Mouse (Mus musculus) embryonic fibroblast, embryonic 13.5 days (primary cell): ENCODE data around the gene Btnl6. TPM values are rescaled to one million over a fixed set of nuclear protein-coding genes. Genes with fewer than 3 reads are reported as not detected.
"Not testable (repeated sequence)": the region's sequence is repeated elsewhere in the genome, so short reads cannot be mapped to it uniquely, and the experiment has no call there.

Source experiments
- H3K27ac ChIP-seq: 2 replicates; pipeline ENCODE4 v1.5.1; 2012; ENCODE audit warnings: low read length, control low read depth, inconsistent platforms; ENCODE audit not compliant: insufficient read depth
- H3K4me1 ChIP-seq: 2 replicates; pipeline ENCODE4 v1.6.1; 2011; ENCODE audit warnings: low read length; ENCODE audit not compliant: control insufficient read depth, insufficient read depth
- H3K4me3 ChIP-seq: 2 replicates; pipeline ENCODE4 v1.5.1; 2011; ENCODE audit warnings: mild to moderate bottlenecking, control low read depth, low read length; ENCODE audit not compliant: insufficient read depth
- CTCF ChIP-seq: IDR thresholded peaks from 2 replicates; pipeline ENCODE4 v1.5.1; 2011; ENCODE audit warnings: mild to moderate bottlenecking, control low read depth, low read length, moderate library complexity, borderline replicate concordance; ENCODE audit not compliant: insufficient read depth
- POLR2A ChIP-seq: IDR thresholded peaks from 2 replicates; pipeline ENCODE4 v1.6.1; 2011; ENCODE audit warnings: low read depth, mild to moderate bottlenecking, control low read depth, low read length, moderate library complexity
- polyA plus RNA-seq: library from polyadenylated mRNA; stranded (reverse); fragments of >200 nt; gene quantifications from 2 replicates; pipeline ENCODE4 v1.2.4, GENCODE M21; 2011; ENCODE audit warnings: low read depth; ENCODE audit not compliant: missing spikeins, insufficient read length

The Btnl6 gene
- polyA plus RNA-seq, 1 experiment: not detected

DNA sequence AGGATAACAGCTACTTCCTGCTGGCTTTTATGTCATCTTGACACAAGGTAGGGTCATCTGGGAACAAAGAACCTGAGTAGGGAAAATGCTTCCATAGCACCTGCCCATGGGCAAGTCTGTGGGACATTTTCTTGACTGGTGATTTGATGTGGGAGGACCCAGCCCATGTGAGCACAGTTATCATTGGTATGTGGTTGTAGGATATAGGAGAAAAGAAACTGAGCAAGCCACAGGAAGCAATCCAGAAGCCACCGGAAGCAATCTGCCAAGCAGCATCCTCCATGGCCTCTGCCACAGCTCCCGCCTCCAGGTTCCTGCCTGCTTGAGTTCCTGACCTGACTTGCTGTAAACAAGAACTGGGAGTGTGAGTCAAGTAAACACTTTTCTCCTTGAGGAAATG, 46.7 kb downstream of the Btnl6 start:
- no peak overlapping the region for H3K27ac ChIP-seq
- TF ChIP-seq POLR2A: no peak
- TF ChIP-seq CTCF: no peak
- H3K4me1 ChIP-seq: no peaks in the 10 kb centered on the region
- H3K4me3 ChIP-seq: no peak overlapping the region

- H3K27ac ChIP-seq, H3K4me1 ChIP-seq, H3K4me3 ChIP-seq: not testable (repeated sequence)
Observed at GRCm38 (mm10) chr17:34465906-34466305, 51.2 kb downstream of the Btnl6 start.

- H3K4me1 ChIP-seq: no peaks in the 10 kb centered on the region
- TF ChIP-seq CTCF (no peak), POLR2A (no peak)
- no peak overlapping the region for H3K27ac ChIP-seq
- H3K4me3 ChIP-seq: no peak overlapping the region
Observed at GRCm38 (mm10) chr17:34459255-34459654, 57.9 kb downstream of the Btnl6 start.

Other genes with a start within 250 kb of the Btnl6 start
- not detected in 2 replicates for gene H2-Aa, start 229.5 kb downstream of the Btnl6 start, polyA plus RNA-seq
- not detected in 2 replicates for gene H2-Eb1, start 211.5 kb downstream of the Btnl6 start, polyA plus RNA-seq
- gene H2-Eb2, start 191.7 kb downstream of the Btnl6 start, polyA plus RNA-seq: not detected in 2 replicates
- gene Btnl2, start 162.5 kb downstream of the Btnl6 start, polyA plus RNA-seq: not detected in 2 replicates
- not detected in 2 replicates for gene Btnl1, start 140.2 kb downstream of the Btnl6 start, polyA plus RNA-seq
- gene BC051142, start 118.5 kb downstream of the Btnl6 start, polyA plus RNA-seq: not detected in 2 replicates
- not detected in 2 replicates for gene Btnl4, start 40.0 kb downstream of the Btnl6 start, polyA plus RNA-seq
- gene Notch4, start 46.9 kb upstream of the Btnl6 start, polyA plus RNA-seq: 0.28 and 0.56 TPM in 2 replicates
- 0.99 and 1.0 TPM in 2 replicates for gene Gpsm3, start 72.5 kb upstream of the Btnl6 start, polyA plus RNA-seq
- gene Pbx2, start 73.9 kb upstream of the Btnl6 start, polyA plus RNA-seq: 38.2 and 43.9 TPM in 2 replicates
- gene Ager, start 80.5 kb upstream of the Btnl6 start, polyA plus RNA-seq: 0.70 and 0.83 TPM in 2 replicates
- 34.1 and 41.0 TPM in 2 replicates for gene Rnf5, start 86.3 kb upstream of the Btnl6 start, polyA plus RNA-seq
- 97.5 and 109 TPM in 2 replicates for gene Agpat1, start 86.9 kb upstream of the Btnl6 start, polyA plus RNA-seq
- 0.48 and 0.51 TPM in 2 replicates for gene Egfl8, start 98.6 kb upstream of the Btnl6 start, polyA plus RNA-seq
- 28.2 and 32.3 TPM in 2 replicates for gene Ppt2, start 111.2 kb upstream of the Btnl6 start, polyA plus RNA-seq
- 0.53 TPM in 1 of 2 replicates, not detected in the other for gene Prrt1, start 112.2 kb upstream of the Btnl6 start, polyA plus RNA-seq
- 17.9 and 20.2 TPM in 2 replicates for gene Fkbpl, start 127.4 kb upstream of the Btnl6 start, polyA plus RNA-seq
- gene Atf6b, start 129.8 kb upstream of the Btnl6 start, polyA plus RNA-seq: 65.2 and 83.8 TPM in 2 replicates
- 0.19 and 0.20 TPM in 2 replicates for gene Tnxb, start 153.2 kb upstream of the Btnl6 start, polyA plus RNA-seq
- 0.58 and 2.1 TPM in 2 replicates for gene C4b, start 226.5 kb upstream of the Btnl6 start, polyA plus RNA-seq